In the genomic region with DNA sequence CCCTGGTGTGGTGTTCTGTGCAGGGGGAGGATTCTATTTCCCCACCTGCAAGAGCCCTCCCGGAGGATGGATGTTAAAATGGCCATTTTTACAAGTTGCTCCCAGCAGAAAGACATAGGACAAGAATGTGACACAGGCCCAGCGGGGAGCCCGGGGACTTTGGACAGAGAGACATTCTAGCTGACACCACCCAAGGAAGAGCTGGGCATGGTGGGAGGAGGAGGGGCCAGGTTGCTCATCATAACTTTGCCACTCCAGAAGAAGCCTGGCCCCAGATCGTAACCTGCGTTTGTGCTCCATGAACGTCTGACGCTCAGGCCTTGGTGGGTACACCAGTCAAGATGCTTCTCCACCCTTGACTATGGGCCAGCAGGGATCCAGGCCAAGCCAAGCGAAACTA, we compare ENCODE assay signal across 18 mouse cellular contexts.
"Had no signal": no experiment of that assay in that cellular context is flagged by ENCODE, and none has a peak within 500 bp of the region (broad histone marks: within the 10 kb centered on the region; RNA-seq: fewer than 3 reads in every experiment).

No protein-coding gene starts in this region.

- H3K4me2 ChIP-seq: lung, embryonic 14.5 days; midbrain, embryonic 12.5 days; neural tube, embryonic 13.5 days; neural tube, embryonic 15.5 days had no signal

- H3K9ac ChIP-seq: lung, embryonic 14.5 days; midbrain, embryonic 12.5 days; neural tube, embryonic 13.5 days; neural tube, embryonic 15.5 days had no signal

- ATAC-seq: midbrain, embryonic 16.5 days had no signal

- H3K27ac ChIP-seq: midbrain, embryonic 10.5 days; midbrain, embryonic 12.5 days; neural tube, embryonic 13.5 days; neural tube, embryonic 15.5 days had no signal

- H3K9me3 ChIP-seq: midbrain, embryonic 12.5 days; neural tube, embryonic 13.5 days; neural tube, embryonic 15.5 days had no signal

- H3K36me3 ChIP-seq: midbrain, embryonic 12.5 days had no signal

- H3K27me3 ChIP-seq: midbrain, embryonic 12.5 days; neural tube, embryonic 13.5 days; neural tube, embryonic 15.5 days had no signal

- DNase-seq: lung, adult 18-20 months; lung, embryonic 14.5 days; lung, postnatal 10 days; lung, postnatal 4 days; retina, postnatal 1 day; right cerebral cortex, adult 18-20 months; right cerebral cortex, postnatal 25 days; right cerebral cortex, postnatal 4 days; spleen, adult 18-20 months; thymus, adult 18-20 months; thymus, postnatal 14 days; thymus, postnatal 36 days had no signal

- H3K4me3 ChIP-seq: midbrain, embryonic 10.5 days; midbrain, embryonic 12.5 days; myocyte; neural tube, embryonic 13.5 days; neural tube, embryonic 15.5 days had no signal
